Mouse (Mus musculus): ENCODE measurements around the gene P4ha2.
"Not testable (repeated sequence)": the region's sequence is repeated elsewhere in the genome, so short reads cannot be mapped to it uniquely, and the experiment has no call there.

The P4ha2 gene

GRCm38 (mm10) chr11:54108131-54108530 lies 8.2 kb downstream of the P4ha2 start:
- no peak for DNase-seq

GRCm38 (mm10) chr11:54108894-54109293 lies 9.0 kb downstream of the P4ha2 start:
- DNase-seq, result no peak

GRCm38 (mm10) chr11:54111291-54111690 lies 11.4 kb downstream of the P4ha2 start:
- no peak for DNase-seq

GRCm38 (mm10) chr11:54111976-54112741 lies 12.3 kb downstream of the P4ha2 start:
- DNase-seq, result no peak

- DNase-seq, result peak; percentile 30 to 48
Measured at GRCm38 (mm10) chr11:54112920-54113319, 13.0 kb downstream of the P4ha2 start.

- no peak for DNase-seq
Measured at GRCm38 (mm10) chr11:54113352-54113751, 13.5 kb downstream of the P4ha2 start.

- DNase-seq, result no peak
Measured at GRCm38 (mm10) chr11:54114746-54115145, 14.9 kb downstream of the P4ha2 start.

- no peak for DNase-seq
Measured at GRCm38 (mm10) chr11:54115301-54115700, 15.4 kb downstream of the P4ha2 start.

GRCm38 (mm10) chr11:54115911-54116310 lies 16.0 kb downstream of the P4ha2 start:
- DNase-seq, result no peak

GRCm38 (mm10) chr11:54116406-54116805 lies 16.5 kb downstream of the P4ha2 start:
- DNase-seq, result no peak

- no peak for DNase-seq
Measured at GRCm38 (mm10) chr11:54117096-54117495, 17.2 kb downstream of the P4ha2 start.

- no peak for DNase-seq
Measured at GRCm38 (mm10) chr11:54119126-54119525, 19.2 kb downstream of the P4ha2 start.

GRCm38 (mm10) chr11:54119740-54120360 lies 20.0 kb downstream of the P4ha2 start:
- no peak for DNase-seq

- DNase-seq, result no peak
Measured at GRCm38 (mm10) chr11:54122416-54123264, 22.7 kb downstream of the P4ha2 start.

GRCm38 (mm10) chr11:54125982-54126648 lies 26.2 kb downstream of the P4ha2 start:
- DNase-seq, result no peak

- no peak for DNase-seq
Measured at GRCm38 (mm10) chr11:54126654-54127374, 26.9 kb downstream of the P4ha2 start.

- DNase-seq, result no peak
Measured at GRCm38 (mm10) chr11:54127397-54127796, 27.5 kb downstream of the P4ha2 start.

- no peak for DNase-seq
Measured at GRCm38 (mm10) chr11:54129955-54130354, 30.1 kb downstream of the P4ha2 start.

- no peak for DNase-seq
Measured at GRCm38 (mm10) chr11:54130721-54131120, 30.8 kb downstream of the P4ha2 start.

GRCm38 (mm10) chr11:54132290-54132689 lies 32.4 kb downstream of the P4ha2 start:
- DNase-seq, result no peak

GRCm38 (mm10) chr11:54134905-54135304 lies 35.0 kb downstream of the P4ha2 start:
- DNase-seq, result no peak

- DNase-seq, result not testable (repeated sequence)
Measured at GRCm38 (mm10) chr11:54140159-54140558, 40.3 kb downstream of the P4ha2 start.

Measured in spleen, adult 18-20 months (tissue).